Mouse (Mus musculus): Measurements from ENCODE around the gene Spz1.

DNA sequence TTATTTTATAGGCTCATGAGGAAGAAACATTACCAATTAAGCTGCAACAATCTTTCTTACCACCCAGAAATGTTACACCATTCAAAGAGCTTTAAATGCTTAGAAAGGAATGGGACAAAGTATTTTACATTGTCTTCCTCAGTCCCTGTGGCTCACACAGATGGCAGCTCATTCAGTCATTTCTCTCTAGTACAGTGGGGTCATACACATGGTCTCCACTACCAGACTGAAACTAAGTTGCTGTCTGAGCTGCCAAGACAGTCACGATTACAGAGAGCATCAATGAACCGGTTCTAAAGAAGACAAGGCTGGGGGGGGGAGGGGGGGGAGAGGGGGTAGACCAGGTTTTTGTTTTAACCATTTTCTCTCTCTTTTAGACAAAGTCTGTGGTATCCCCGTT, 15.3 kb upstream of the Spz1 start:
- TF ChIP-seq CTCF (conservative IDR thresholded peaks at IDR 0.05; ENCODE audit: low read length) (no peak), NANOG (IDR thresholded peaks at IDR 0.05; ENCODE audit: borderline replicate concordance, low read length) (no peak), POU5F1 (IDR thresholded peaks at IDR 0.05; ENCODE audit: borderline replicate concordance, low read length) (no peak)
